ENCODE assay signal across 38 mouse cellular contexts in genomic region chr9:44954432-44954831, GRCm38 (mm10). TPM values are rescaled to one million over a fixed set of nuclear protein-coding genes. Genes with fewer than 3 reads are reported as not detected.
A peak's percentile ranks its signal among the peaks of the same experiment; 100 is the strongest.
DNase-seq lines count a peak whose midpoint lies in the region; ATAC-seq lines count a peak whose summit lies in the region.
"Had no signal": no experiment of that assay in that cellular context is flagged by ENCODE, and none has a peak within 500 bp of the region (broad histone marks: within the 10 kb centered on the region; RNA-seq: fewer than 3 reads in every experiment).

No protein-coding gene starts in this region.

- H3K36me3 ChIP-seq in neural tube, embryonic 15.5 days: peaks cover 90% of the 10 kb centered on the region

- no peaks in the 10 kb centered on the region for H3K4me1 ChIP-seq in neural tube, embryonic 15.5 days
- H3K4me1 ChIP-seq: embryonic facial prominence, embryonic 12.5 days; limb, embryonic 12.5 days; lung, embryonic 15.5 days; megakaryocyte, embryonic 14.5 days; midbrain, embryonic 13.5 days had no signal

- ATAC-seq in inflammation-experienced regulatory T-cells, adult 6 months: peak; percentile 70
- ATAC-seq in neural tube, embryonic 15.5 days (ENCODE audit: low FRiP score): no peak
- ATAC-seq: forebrain, embryonic 16.5 days; hindbrain, embryonic 16.5 days; intestine, embryonic 16.5 days; midbrain, embryonic 13.5 days had no signal

- H3K4me3 ChIP-seq in neural tube, embryonic 15.5 days (replicated peaks): no peak overlapping the region
- H3K4me3 ChIP-seq: embryonic facial prominence, embryonic 12.5 days; gastrocnemius, adult 2 months; limb, embryonic 12.5 days; lung, embryonic 15.5 days; megakaryocyte, embryonic 14.5 days; midbrain, embryonic 13.5 days had no signal

- H3K27ac ChIP-seq in neural tube, embryonic 15.5 days (replicated peaks): no peak overlapping the region
- H3K27ac ChIP-seq: embryonic facial prominence, embryonic 12.5 days; gastrocnemius, adult 2 months; limb, embryonic 12.5 days; lung, embryonic 15.5 days; midbrain, embryonic 13.5 days; stomach, postnatal 0 days had no signal

- intact Hi-C loops in left cerebral cortex, postnatal 10 days (cut with DNase I): no loop called here

- no peak overlapping the region for H3K9ac ChIP-seq in neural tube, embryonic 15.5 days (replicated peaks)
- H3K9ac ChIP-seq: embryonic facial prominence, embryonic 12.5 days; limb, embryonic 12.5 days; lung, embryonic 15.5 days; midbrain, embryonic 13.5 days had no signal

- peak; percentile 21 for DNase-seq in lung, postnatal 25 days (ENCODE audit: low spot score)
- no peak for DNase-seq in lung, postnatal 36 days
- DNase-seq in CD8-positive naive resting alpha-beta T cell, adult 2 months (ENCODE audit: low read depth in 2 of 2, low spot score in 2 of 2): peak; percentile 48 to 64
- DNase-seq in thymus, postnatal 25 days: peak; percentile 52
- DNase-seq in urinary bladder, adult 18-20 months (ENCODE audit: low spot score in 2 of 2): no peak
- no peak for DNase-seq in left cerebral cortex, postnatal 10 days (ENCODE audit: extremely low spot score in 1 of 2, low spot score in 2 of 2)
- DNase-seq: adrenal gland, postnatal 14 days; cerebellum, adult 11 months; cerebellum, adult 9-10 months; embryo, embryonic 11 days; gastrocnemius, adult 2 months; kidney, adult 8-10 months; kidney, postnatal 10 days; lung, postnatal 4 days; right cerebral cortex, postnatal 25 days had no signal

- H3K9me3 ChIP-seq in neural tube, embryonic 15.5 days (replicated peaks): no peaks in the 10 kb centered on the region
- H3K9me3 ChIP-seq: embryonic facial prominence, embryonic 12.5 days; limb, embryonic 12.5 days; lung, embryonic 15.5 days; megakaryocyte, embryonic 14.5 days; midbrain, embryonic 13.5 days had no signal

- no peak overlapping the region for H3K4me2 ChIP-seq in neural tube, embryonic 15.5 days
- H3K4me2 ChIP-seq: embryonic facial prominence, embryonic 12.5 days; limb, embryonic 12.5 days; liver, embryonic 11.5 days; lung, embryonic 15.5 days; midbrain, embryonic 13.5 days had no signal

- no peaks in the 10 kb centered on the region for H3K27me3 ChIP-seq in neural tube, embryonic 15.5 days (replicated peaks)
- H3K27me3 ChIP-seq: CH12.LX; embryonic facial prominence, embryonic 12.5 days; limb, embryonic 12.5 days; lung, embryonic 15.5 days; megakaryocyte, embryonic 14.5 days; midbrain, embryonic 13.5 days had no signal

- 94% methylated on average over 3 of the region's 3 CpGs for WGBS in neural tube, embryonic 15.5 days

RNA-seq across cellular contexts. Expression of gene Ube4a, which starts 11.0 kb away (rescaled TPM):
- polyA plus RNA-seq in inflammation-experienced regulatory T-cells, adult 6 months (2017; shearing (Covaris generic)): 10 to 100 TPM; 25.5 to 40.2 (median 34.4) TPM
- 100 to 1,000 TPM in 1 of 2 experiments, 10 to 100 TPM in 1; 96.1 to 101 TPM for total RNA-seq in left cerebral cortex, postnatal 10 days (2021)
- polyA plus RNA-seq in neural tube, embryonic 15.5 days (2015; fragmentation: Nextera tagmentation; extraction: Ambion mirVana): 31.8 and 34.2 TPM in 2 replicates

RNA-seq across cellular contexts. Expression of gene Cd3g, which starts 25.8 kb away (rescaled TPM):
- 1,000 to 10,000 TPM; 1,536 to 1,970 (median 1,828) TPM for polyA plus RNA-seq in inflammation-experienced regulatory T-cells, adult 6 months (2017; shearing (Covaris generic))
- total RNA-seq in left cerebral cortex, postnatal 10 days (2021): not detected
- polyA plus RNA-seq in neural tube, embryonic 15.5 days (2015; fragmentation: Nextera tagmentation; extraction: Ambion mirVana): 114 TPM in 1 of 2 replicates, not detected in the other
- total RNA-seq: gastrocnemius, adult 2 months; heart, postnatal 25 days; layer of hippocampus, postnatal 10 days; left cerebral cortex, adult 18-20 months; left cerebral cortex, postnatal 25 days had no signal
- polyA plus RNA-seq: embryonic facial prominence, embryonic 12.5 days; forebrain, embryonic 16.5 days; hindbrain, embryonic 11.5 days; hindbrain, embryonic 16.5 days; midbrain, embryonic 13.5 days; neural tube, embryonic 14.5 days had no signal

RNA-seq across cellular contexts. Expression of gene Cd3d, which starts 27.2 kb away (rescaled TPM):
- polyA plus RNA-seq in inflammation-experienced regulatory T-cells, adult 6 months (2017; shearing (Covaris generic)): 1,000 to 10,000 TPM in 1 of 3 experiments, 100 to 1,000 TPM in 2; 684 to 1,006 (median 966) TPM
- not detected for total RNA-seq in left cerebral cortex, postnatal 10 days (2021)
- 31.2 TPM in 1 of 2 replicates, not detected in the other for polyA plus RNA-seq in neural tube, embryonic 15.5 days (2015; fragmentation: Nextera tagmentation; extraction: Ambion mirVana)
- total RNA-seq: ES-E14; gastrocnemius, adult 2 months; heart, adult 8-10 months; layer of hippocampus, postnatal 10 days; left cerebral cortex, adult 18-20 months; left cerebral cortex, postnatal 25 days had no signal
- polyA plus RNA-seq: embryonic facial prominence, embryonic 12.5 days; forebrain, embryonic 16.5 days; heart, embryonic 14.5 days; hindbrain, embryonic 11.5 days; hindbrain, embryonic 16.5 days; intestine, embryonic 16.5 days; limb, embryonic 12.5 days; liver, embryonic 11.5 days; midbrain, embryonic 13.5 days; neural tube, embryonic 14.5 days had no signal

RNA-seq across cellular contexts. Expression of gene Atp5l, which starts 33.9 kb away (rescaled TPM):
- 100 to 1,000 TPM; 468 to 593 (median 553) TPM for polyA plus RNA-seq in inflammation-experienced regulatory T-cells, adult 6 months (2017; shearing (Covaris generic))
- total RNA-seq in left cerebral cortex, postnatal 10 days (2021): 100 to 1,000 TPM; 377 to 378 TPM
- polyA plus RNA-seq in neural tube, embryonic 15.5 days (2015; fragmentation: Nextera tagmentation; extraction: Ambion mirVana): 830 and 890 TPM in 2 replicates

RNA-seq across cellular contexts. Expression of gene Cd3e, which starts 55.0 kb away (rescaled TPM):
- polyA plus RNA-seq in inflammation-experienced regulatory T-cells, adult 6 months (2017; shearing (Covaris generic)): 1,000 to 10,000 TPM in 2 of 3 experiments, 100 to 1,000 TPM in 1; 995 to 1,814 (median 1,394) TPM
- total RNA-seq in left cerebral cortex, postnatal 10 days (2021): not detected
- polyA plus RNA-seq in neural tube, embryonic 15.5 days (2015; fragmentation: Nextera tagmentation; extraction: Ambion mirVana): 0.19 and 57.9 TPM in 2 replicates
- total RNA-seq: CH12.LX; gastrocnemius, adult 2 months; layer of hippocampus, postnatal 10 days; left cerebral cortex, adult 18-20 months; left cerebral cortex, postnatal 25 days had no signal
- polyA plus RNA-seq: embryonic facial prominence, embryonic 12.5 days; forebrain, embryonic 16.5 days; heart, embryonic 14.5 days; hindbrain, embryonic 11.5 days; liver, embryonic 11.5 days; liver, embryonic 16.5 days; midbrain, embryonic 13.5 days; stomach, postnatal 0 days had no signal

Comparison
In these comparisons a context has a peak if more than half of its experiments do, and no peak if none do; other contexts are left out.
1. DNase-seq: peak in lung, postnatal 25 days (single experiment), CD8-positive naive resting alpha-beta T cell, adult 2 months (2 of 2) and thymus, postnatal 25 days (single experiment); none in lung, postnatal 36 days (single experiment), urinary bladder, adult 18-20 months (0 of 2) and left cerebral cortex, postnatal 10 days (0 of 2).
2. RNA of gene Cd3g, which starts 25.8 kb away (polyA plus RNA-seq): 1,536 to 1,970 TPM in inflammation-experienced regulatory T-cells, adult 6 months; 114 TPM in neural tube, embryonic 15.5 days; every median in the first group is over 10 times any median in the second.
3. RNA of gene Cd3d, which starts 27.2 kb away (polyA plus RNA-seq): 684 to 1,006 TPM in inflammation-experienced regulatory T-cells, adult 6 months; 31.2 TPM in neural tube, embryonic 15.5 days; every median in the first group is over 10 times any median in the second.